Mouse (Mus musculus) inflammation-experienced regulatory T-cells, adult 6 months (primary cell): Measurements from ENCODE around the gene Agtpbp1. TPM values are rescaled to one million over a fixed set of nuclear protein-coding genes. Genes with fewer than 3 reads are reported as not detected.
A peak's percentile ranks its signal among the peaks of the same experiment; 100 is the strongest.

Experiments used
- ATAC-seq: one replicate; pipeline ENCODE4 v1.8.0; 2017
- polyA plus RNA-seq, 3 experiments: library from polyadenylated mRNA; unstranded; fragments of 100-300 nt; shearing (Covaris generic); gene quantifications; one replicate each; pipeline ENCODE4 v1.2.1; 2017

The Agtpbp1 gene
- polyA plus RNA-seq, 3 experiments from 2014 or later: 18.0 to 23.2 (median 18.3) TPM

DNA sequence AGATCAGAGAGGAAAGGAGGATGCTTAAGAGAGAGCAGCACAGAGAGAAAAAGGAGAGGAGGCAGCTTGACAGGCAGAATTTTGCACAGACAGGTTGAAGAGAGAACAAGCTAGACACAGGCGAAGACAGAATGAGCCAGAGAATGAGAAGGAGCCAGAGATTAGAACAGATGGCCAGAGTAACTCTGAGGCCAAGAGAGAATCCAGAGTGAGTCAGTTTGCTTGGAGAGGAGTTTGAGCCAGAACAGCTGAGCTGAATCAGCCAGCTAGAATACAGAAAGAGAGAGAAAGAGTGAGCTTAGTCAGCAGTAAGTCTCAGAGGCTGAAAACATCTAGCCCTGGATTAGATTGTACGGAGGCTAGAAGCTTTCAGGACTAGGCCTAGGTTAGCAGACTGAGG lies 12.5 kb downstream of the Agtpbp1 start:
- ATAC-seq: no peak

GRCm38 (mm10) chr13:59571107-59571506 lies 13.9 kb downstream of the Agtpbp1 start:
- no peak for ATAC-seq

GRCm38 (mm10) chr13:59565945-59566520 lies 19.0 kb downstream of the Agtpbp1 start:
- ATAC-seq: no peak

DNA sequence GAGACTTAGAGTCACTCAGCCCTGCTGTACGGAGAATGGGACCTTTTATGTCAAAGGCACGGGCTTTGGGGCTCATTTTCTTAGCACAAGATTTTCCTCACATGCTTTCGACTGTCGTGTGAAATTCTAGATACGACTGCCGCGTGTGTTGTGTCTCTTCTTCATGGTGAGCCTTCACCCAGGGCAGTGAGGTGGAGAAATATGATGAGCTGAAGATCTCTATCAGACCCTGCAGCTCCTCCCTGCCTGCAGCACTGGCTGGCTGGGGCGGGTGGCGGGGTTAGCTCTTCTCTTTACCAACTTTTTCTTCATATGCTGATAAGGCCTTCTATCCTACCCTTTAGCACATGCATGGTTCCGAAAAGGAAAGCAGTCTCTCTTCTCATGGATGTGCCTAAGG lies 20.1 kb downstream of the Agtpbp1 start:
- no peak for ATAC-seq

- ATAC-seq: no peak
Measured at GRCm38 (mm10) chr13:59564505-59564904, 20.5 kb downstream of the Agtpbp1 start.

GRCm38 (mm10) chr13:59562471-59562870 lies 22.6 kb downstream of the Agtpbp1 start:
- ATAC-seq: no peak

- no peak for ATAC-seq
Measured at GRCm38 (mm10) chr13:59558776-59559175, 26.3 kb downstream of the Agtpbp1 start.

- peak; percentile 90 for ATAC-seq
Measured at GRCm38 (mm10) chr13:59557185-59557985, 27.6 kb downstream of the Agtpbp1 start.

DNA sequence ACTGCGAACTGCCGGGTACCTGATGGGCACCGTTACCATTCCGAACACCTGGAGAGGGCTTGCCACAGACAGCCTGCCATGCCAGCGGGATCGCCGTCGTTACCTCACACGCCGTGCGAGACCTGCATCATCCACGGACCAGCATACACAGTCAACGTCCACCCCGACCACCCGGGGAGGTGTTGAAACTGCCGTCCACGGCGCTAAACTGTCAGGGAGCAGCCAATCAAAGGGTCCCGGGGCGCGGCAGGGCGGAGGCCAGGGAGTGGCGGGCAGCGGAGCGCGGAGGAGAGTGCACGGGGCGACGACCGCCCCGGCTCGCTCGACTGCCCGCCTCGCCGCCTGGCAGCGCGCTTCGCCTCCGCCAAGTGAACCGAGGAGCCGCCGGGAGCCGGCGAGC lies 28.4 kb downstream of the Agtpbp1 start:
- peak; percentile 47 for ATAC-seq

GRCm38 (mm10) chr13:59555613-59556192 lies 29.3 kb downstream of the Agtpbp1 start:
- no peak for ATAC-seq

DNA sequence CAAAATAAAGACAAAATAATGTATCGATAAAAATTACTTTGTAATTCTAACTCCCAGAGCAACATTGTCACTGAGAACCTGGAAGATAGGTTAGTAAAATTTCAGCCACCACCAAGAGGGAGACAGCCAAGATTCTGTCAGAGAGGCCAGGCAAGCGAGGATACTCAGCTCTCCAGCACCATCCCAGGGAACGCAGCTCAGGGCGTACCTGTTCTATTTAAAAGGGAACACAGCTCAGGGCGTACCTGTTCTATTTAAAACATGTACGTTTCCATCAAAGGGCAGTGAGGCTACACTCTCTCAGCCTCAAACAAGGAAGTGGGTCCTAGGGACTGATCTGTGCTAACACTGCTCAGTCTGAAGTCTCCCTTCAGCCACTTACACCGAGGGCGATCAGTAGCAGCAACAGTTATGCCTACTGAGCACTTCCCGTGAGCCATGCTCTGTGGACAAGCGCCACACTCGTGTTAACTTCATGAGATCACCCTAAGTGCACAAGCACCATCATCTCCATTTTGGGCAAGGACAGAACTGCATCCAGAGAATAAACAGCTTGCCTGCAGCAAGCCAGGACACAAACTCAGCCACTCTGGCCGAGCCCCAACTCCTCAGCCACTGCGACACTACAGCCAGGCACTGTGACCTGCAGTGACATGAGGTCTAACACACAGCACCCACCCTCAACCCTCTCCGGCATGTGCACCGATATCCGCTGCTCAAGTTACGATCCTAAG lies 30.1 kb downstream of the Agtpbp1 start:
- ATAC-seq: no peak

DNA sequence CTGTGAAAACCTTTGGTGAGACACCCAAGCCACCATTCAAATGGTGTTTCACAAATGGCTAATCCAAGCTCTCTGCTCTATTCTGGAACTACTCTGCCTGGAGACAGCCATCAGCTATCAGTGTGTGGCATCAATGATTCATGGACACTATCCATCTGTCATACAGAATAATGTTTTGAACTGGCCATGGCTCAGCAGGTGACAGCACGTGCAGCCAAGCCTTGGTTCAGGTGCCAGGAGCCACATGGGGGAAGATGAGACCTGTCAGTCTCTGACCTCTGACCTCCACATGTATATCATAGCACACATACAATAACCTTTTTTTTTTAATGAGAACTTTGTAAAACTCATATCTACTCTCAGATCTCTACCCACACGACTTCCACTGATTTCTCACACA lies 32.3 kb downstream of the Agtpbp1 start:
- no peak for ATAC-seq

DNA sequence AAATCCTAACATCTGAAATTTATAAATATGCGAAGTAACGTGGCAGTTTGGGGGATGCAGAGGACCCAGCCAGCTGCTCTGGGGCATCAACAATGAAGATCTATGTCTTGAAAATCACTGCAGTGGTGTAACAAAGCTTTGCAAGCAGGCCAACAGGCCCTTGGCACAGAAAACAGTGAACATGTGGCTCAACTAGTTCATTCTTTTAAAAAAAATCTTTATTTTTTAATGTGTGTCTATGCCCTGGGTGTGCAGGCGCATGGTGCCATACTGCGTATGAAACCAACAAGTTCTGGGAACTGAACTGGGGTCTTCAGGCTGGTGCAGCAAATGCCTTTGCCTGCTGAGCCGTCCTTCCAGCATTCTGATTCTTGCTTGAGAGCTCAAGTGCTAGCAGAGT lies 32.7 kb downstream of the Agtpbp1 start:
- ATAC-seq: no peak

GRCm38 (mm10) chr13:59549318-59549798 lies 35.7 kb downstream of the Agtpbp1 start:
- ATAC-seq: no peak

GRCm38 (mm10) chr13:59547716-59548115 lies 37.3 kb downstream of the Agtpbp1 start:
- no peak for ATAC-seq

- ATAC-seq: peak; percentile 41
Measured at GRCm38 (mm10) chr13:59547091-59547490, 37.9 kb downstream of the Agtpbp1 start.

DNA sequence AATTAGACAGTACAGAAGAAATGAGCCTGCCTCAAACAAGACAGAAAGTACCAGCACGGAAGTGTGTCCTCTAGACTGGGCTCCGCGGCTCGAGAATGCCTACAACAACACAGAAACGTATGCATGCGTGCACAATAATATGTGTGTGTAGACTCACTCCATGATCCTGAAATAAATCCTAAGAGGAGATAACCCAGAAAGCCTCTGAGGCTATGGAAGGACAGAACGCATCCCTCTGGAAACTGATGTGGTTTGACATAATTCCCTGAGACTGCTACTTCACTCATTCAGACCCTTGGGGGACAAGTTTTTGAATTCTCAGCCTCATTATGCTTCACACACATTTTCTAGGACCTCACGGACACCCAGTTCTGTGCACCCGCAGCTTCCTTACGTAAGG lies 42.6 kb downstream of the Agtpbp1 start:
- ATAC-seq: no peak

DNA sequence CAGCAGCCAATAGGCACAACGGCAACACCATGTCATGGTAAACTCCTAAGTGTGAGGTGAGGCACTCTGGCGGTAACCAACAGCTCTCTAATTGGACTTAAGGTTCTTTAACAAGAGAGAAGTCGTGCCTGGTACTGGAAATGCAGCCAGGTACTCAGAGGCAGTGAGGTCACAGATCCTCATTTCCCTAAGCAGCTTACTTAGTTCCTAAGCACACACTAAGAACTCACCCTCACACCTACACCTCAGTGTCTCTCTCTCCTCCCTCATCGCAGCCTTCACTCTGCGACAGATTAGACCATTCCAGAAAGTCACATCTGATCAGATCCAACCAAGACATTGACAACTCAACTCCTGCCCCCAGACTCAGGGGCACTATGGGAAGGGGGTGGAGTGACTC lies 45.0 kb downstream of the Agtpbp1 start:
- ATAC-seq: no peak

- no peak for ATAC-seq
Measured at GRCm38 (mm10) chr13:59538661-59539060, 46.4 kb downstream of the Agtpbp1 start.

DNA sequence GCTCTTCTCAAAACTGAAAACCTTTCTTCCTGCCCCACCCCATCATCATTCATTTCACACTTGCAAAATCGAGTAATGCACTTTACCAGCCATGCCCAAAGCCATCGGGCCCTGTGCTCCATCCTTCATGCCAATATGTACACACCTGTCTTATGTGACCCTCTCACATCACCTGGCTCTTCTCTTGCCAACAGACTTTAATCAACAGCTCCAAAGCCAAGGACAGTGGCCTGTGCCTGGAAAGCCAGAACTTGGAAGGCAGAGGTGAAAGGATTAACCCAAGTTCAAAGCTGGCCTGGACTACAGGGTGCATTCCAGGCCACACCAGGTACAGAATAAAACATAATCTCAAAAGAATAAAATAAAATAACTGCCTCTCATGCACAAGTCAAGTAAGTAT lies 48.4 kb downstream of the Agtpbp1 start:
- no peak for ATAC-seq

DNA sequence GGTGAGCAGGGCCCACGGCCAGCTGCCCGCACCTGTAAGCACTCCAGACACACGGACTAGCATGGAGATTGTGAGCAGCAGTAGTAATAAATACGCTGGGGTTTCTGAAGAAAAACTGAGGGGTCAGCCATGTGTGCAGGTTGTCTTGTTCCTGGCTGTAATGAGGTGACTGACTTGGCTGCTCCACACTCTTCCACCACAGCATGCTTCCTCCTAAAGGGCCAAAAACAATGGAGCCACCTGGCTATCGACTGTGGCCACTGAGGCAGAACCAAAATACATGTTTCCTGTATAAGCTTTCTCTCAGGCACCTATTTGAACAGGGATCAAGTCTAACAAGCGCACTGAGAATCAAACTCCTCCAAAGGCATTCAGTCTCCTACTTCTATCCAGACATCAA lies 49.3 kb downstream of the Agtpbp1 start:
- ATAC-seq: no peak

GRCm38 (mm10) chr13:59534301-59534700 lies 50.7 kb downstream of the Agtpbp1 start:
- no peak for ATAC-seq

- no peak for ATAC-seq
Measured at GRCm38 (mm10) chr13:59533331-59533730, 51.7 kb downstream of the Agtpbp1 start.
